ENCODE assay signal across 31 mouse cellular contexts in genomic region chr5:21810924-21811323, GRCm38 (mm10). TPM values are rescaled to one million over a fixed set of nuclear protein-coding genes. Genes with fewer than 3 reads are reported as not detected.
"Had no signal": no experiment of that assay in that cellular context is flagged by ENCODE, and none has a peak within 500 bp of the region (broad histone marks: within the 10 kb centered on the region; RNA-seq: fewer than 3 reads in every experiment).

No protein-coding gene starts in this region.

- H3K9me3 ChIP-seq: heart, embryonic 13.5 days; heart, embryonic 15.5 days; hindbrain, embryonic 13.5 days; hindbrain, embryonic 15.5 days; kidney, embryonic 15.5 days; limb, embryonic 13.5 days; limb, embryonic 15.5 days; liver, embryonic 12.5 days had no signal

- H3K4me2 ChIP-seq: heart, embryonic 11.5 days; heart, embryonic 13.5 days; heart, embryonic 15.5 days; hindbrain, embryonic 13.5 days; hindbrain, embryonic 15.5 days; kidney, embryonic 15.5 days; limb, embryonic 13.5 days; limb, embryonic 15.5 days; liver, embryonic 12.5 days had no signal

- H3K36me3 ChIP-seq: heart, embryonic 13.5 days; heart, embryonic 15.5 days; hindbrain, embryonic 13.5 days; hindbrain, embryonic 15.5 days; kidney, embryonic 15.5 days; limb, embryonic 13.5 days; limb, embryonic 15.5 days; liver, embryonic 12.5 days had no signal

- DNase-seq: gastrocnemius, postnatal 14 days; gastrocnemius, postnatal 36 days; heart, adult 18-20 months; heart, postnatal 14 days; heart, postnatal 36 days; kidney, adult 11 months; kidney, adult 2 months; kidney, adult 9 months; kidney, postnatal 14 days; kidney, postnatal 36 days; layer of hippocampus, adult 9-11 months; layer of hippocampus, postnatal 36 days; left cerebral cortex, postnatal 4 days had no signal

- H3K9ac ChIP-seq: heart, embryonic 13.5 days; heart, embryonic 15.5 days; hindbrain, embryonic 13.5 days; hindbrain, embryonic 15.5 days; kidney, embryonic 15.5 days; limb, embryonic 13.5 days; limb, embryonic 15.5 days; liver, embryonic 12.5 days had no signal

- H3K27ac ChIP-seq: heart, embryonic 13.5 days; heart, embryonic 15.5 days; hindbrain, embryonic 13.5 days; hindbrain, embryonic 15.5 days; hindbrain, postnatal 0 days; kidney, embryonic 15.5 days; kidney, postnatal 0 days; limb, embryonic 13.5 days; limb, embryonic 15.5 days; liver, embryonic 12.5 days had no signal

- H3K27me3 ChIP-seq: heart, embryonic 13.5 days; heart, embryonic 15.5 days; hindbrain, embryonic 13.5 days; hindbrain, embryonic 15.5 days; kidney, embryonic 15.5 days; limb, embryonic 13.5 days; limb, embryonic 15.5 days; liver, embryonic 12.5 days had no signal

- ATAC-seq: hindbrain, postnatal 0 days; intestine, embryonic 16.5 days; liver, embryonic 12.5 days had no signal

- H3K4me3 ChIP-seq: heart, embryonic 13.5 days; heart, embryonic 15.5 days; hindbrain, embryonic 13.5 days; hindbrain, embryonic 15.5 days; kidney, embryonic 15.5 days; limb, embryonic 13.5 days; limb, embryonic 15.5 days; liver, embryonic 12.5 days had no signal

- H3K4me1 ChIP-seq: heart, embryonic 13.5 days; heart, embryonic 15.5 days; hindbrain, embryonic 13.5 days; hindbrain, embryonic 15.5 days; kidney, embryonic 15.5 days; limb, embryonic 13.5 days; limb, embryonic 15.5 days; liver, embryonic 12.5 days had no signal

RNA-seq across cellular contexts. Expression of gene Slc26a5, which starts 54.5 kb away (rescaled TPM):
- polyA plus RNA-seq: gonadal fat pad, adult 2 months; heart, embryonic 11.5 days; heart, embryonic 13.5 days; heart, embryonic 15.5 days; heart, postnatal 0 days; hindbrain, embryonic 11.5 days; intestine, embryonic 14.5 days; kidney, adult 2 months; kidney, embryonic 15.5 days; kidney, postnatal 0 days; large intestine, adult 2 months; limb, embryonic 13.5 days; limb, embryonic 15.5 days; liver, adult 2 months; liver, embryonic 12.5 days had no signal
